Mouse (Mus musculus): ENCODE measurements around the gene Tpcn1.
"Not testable (repeated sequence)": the region's sequence is repeated elsewhere in the genome, so short reads cannot be mapped to it uniquely, and the experiment has no call there.

The Tpcn1 gene

GRCm38 (mm10) chr5:120510982-120511642, 77.4 kb downstream of the Tpcn1 start, which contains the start of gene Slc8b1:
Gene Slc8b1 (plus strand): TSS chr5:120511168.
- DNase-seq (ENCODE audit: low spot score), result peak; percentile 95

DNA sequence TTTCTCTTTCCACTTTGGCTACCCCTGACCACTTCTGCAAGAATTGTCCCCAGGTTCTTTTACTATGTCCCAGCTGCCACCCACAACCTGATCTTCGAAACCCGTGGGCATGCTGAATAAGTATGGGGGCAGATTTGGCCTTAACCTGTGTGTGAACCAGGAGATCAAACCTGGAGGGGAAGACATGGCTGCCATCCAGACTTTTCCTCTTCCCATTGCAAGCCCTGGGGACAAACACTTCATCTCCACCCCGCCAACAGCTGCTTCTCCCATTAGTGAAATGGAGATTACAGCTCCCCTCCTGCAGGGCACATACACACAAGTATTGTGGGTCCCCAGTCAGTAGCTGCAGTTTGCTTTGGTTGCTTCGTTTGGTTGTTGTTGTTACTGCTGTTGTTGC, 81.2 kb downstream of the Tpcn1 start:
- DNase-seq (ENCODE audit: low spot score), result no peak

DNA sequence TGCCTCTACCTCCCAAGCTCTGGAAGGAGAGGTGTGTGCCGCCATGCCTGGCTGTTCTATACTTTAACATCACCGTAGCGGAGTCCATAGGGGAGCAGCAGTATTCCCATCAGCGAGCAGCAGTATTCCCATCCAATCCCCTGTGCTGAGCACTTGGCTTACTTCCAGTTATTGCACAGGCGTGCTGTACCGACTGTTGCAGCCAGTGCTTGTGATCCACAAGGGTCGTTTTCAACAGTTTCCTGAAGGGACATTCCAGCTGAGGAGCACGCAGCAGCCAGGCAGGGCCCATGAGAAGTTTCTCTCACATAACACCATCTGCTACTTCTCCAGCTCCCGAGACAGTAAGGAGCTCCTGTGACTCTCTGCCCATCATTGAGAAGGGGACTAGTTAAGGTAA, 82.0 kb downstream of the Tpcn1 start:
- DNase-seq (ENCODE audit: low spot score), result no peak

DNA sequence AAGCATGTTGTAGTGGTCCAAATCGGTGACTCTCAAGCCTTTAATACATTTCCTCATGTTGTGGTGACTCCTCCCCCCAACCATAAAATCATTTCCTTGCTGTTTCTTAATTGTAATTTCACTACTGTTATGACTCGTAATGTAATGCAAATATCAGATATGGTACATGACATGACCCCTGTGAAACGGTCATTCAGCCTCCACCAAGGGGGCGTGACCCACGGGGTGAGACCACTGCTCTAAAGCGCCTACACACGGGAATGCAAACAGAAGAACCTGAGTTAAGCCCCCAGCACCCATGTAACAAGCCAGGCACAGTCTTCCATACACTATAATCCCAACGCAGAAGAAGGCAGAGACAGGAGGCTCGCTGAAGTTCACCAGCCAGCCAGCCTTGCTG, 82.7 kb downstream of the Tpcn1 start:
- DNase-seq (ENCODE audit: low spot score), result no peak

DNA sequence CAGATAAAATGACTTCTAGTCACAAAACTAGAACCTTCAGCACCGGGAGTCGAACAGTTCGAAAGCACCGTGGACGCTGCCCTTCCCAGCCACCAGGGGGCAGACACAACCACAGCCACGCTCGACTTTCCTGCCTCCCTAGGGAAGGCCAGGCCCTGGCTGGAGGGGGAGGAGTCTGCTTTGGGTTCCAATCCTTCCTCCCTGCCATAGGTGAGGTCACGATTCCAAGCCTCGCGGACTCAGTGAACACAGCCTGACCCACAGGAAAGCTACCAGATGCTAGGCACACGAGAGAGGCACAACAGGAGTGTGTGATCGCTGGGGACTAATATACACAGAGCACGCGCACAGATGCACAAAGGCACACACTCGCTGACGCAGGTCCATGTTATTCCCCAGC, 83.1 kb downstream of the Tpcn1 start:
- peak; percentile 63 for DNase-seq (ENCODE audit: low spot score)

DNA sequence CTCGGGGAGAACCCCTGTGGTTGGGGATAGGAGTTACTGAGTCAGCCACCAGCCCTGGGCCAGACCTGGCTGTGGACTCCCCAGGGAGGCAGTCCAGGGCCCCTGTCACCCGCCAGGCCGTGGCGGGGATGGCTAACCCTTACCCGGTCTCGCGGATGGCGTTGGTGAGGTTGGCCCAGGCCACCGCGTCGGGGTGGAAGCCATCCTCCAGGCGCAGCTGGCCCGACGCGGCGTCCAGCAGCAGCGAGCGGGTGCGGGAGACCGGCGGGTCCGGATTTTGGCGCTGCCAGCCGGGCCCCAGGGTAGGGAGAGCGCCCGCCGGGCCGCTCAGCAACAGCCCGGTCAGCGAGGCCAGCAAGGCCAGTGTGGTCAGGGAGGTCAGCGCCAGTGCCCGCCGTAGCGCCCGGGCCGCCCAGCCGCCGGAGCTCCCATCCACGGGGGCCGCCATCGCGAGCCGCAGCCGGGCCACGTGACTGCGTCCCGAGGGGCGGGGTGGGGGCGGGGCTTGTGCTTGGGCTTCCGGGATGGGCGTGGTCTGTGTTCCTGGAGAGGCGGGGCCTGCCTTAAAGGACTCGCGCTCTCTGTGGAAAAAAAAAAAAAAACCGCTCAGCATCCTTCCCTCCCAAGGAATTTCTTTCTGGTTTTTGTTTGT, 85.2 kb downstream of the Tpcn1 start, which contains the start of gene Plbd2:
Gene Plbd2 (minus strand): TSS at position 482 of the 652 bp plus-strand sequence.
- DNase-seq (ENCODE audit: low spot score), result peak; percentile 90

DNA sequence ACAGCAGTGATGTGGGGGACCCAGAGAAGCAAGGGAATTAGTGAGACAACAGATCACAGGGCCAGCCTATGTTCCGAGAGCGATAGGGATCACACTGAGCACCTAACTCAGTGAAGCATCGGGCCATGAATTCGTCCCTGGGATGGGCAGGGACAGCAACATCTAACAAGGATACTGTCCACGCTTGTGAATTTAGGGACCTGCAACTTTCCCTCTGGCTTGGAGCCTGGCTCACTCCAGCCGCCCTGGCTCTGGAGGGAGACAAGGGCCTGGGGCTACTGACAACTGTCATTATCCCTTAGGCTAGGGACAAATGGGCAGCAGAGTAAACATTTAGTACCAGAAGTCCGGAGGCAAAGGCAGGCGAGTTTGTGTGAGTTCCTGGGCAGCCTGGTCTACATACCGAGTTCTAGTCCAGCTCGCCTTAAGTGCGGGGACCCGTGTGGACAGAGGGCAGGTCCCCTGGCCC, 85.8 kb downstream of the Tpcn1 start:
- no peak for DNase-seq (ENCODE audit: low spot score)

GRCm38 (mm10) chr5:120502147-120502621, 86.3 kb downstream of the Tpcn1 start:
- no peak for DNase-seq (ENCODE audit: low spot score)

GRCm38 (mm10) chr5:120500609-120501008, 87.9 kb downstream of the Tpcn1 start:
- DNase-seq (ENCODE audit: low spot score), result not testable (repeated sequence)

DNA sequence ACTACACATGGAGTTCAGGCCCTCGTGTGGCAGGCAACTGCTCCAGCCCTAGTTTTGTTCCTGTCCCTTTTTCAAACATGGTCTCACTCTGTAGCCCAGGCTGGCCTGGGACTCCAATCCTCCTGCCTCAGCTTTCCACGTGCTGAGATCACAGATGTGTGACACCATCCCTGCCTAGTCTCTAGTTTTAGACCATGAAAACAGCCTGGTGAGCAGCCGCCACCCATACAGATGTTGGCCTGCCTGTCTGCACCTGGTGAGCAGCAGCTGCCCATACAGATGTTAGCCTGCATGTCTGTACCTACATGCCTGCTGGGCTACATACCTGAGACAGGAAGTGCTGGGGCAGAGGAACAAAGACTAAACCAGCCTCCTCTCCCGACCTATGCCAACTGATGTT, 89.3 kb downstream of the Tpcn1 start:
- DNase-seq (ENCODE audit: low spot score), result no peak

GRCm38 (mm10) chr5:120497071-120497470, 91.4 kb downstream of the Tpcn1 start:
- DNase-seq (ENCODE audit: low spot score), result no peak

GRCm38 (mm10) chr5:120495703-120496226, 92.7 kb downstream of the Tpcn1 start:
- no peak for DNase-seq (ENCODE audit: low spot score)

DNA sequence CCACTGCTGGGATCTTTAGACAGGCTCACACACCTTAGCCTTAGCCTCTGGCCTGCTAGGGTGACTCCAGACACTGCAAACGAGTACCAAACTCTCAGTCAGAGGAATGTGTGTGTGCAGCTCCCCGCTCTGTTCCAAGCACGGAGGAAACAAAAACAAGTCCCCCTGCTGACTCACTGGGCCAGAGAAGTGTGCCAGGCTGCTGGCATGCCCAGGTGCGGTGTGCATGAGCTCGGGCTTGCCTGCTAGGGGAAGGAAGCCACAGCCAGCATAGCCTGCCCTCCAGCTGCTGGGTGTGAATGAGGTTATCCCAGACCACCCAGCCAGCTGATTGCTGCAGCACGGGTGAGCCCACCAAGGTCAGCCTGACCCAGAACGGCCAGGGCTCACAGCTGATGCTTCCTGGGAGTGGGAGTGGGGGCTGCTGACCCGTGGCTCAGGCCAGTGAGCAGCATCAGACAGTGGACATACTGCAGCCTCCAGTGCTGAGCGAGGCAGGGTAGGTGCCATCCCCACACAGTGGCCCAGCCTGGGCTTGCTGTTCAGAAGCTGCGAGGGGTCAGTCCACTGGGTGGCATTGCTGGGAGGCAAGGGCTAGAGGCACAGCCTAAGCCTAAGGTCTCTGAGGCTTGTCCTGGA, 93.3 kb downstream of the Tpcn1 start:
- DNase-seq (ENCODE audit: low spot score), result no peak

GRCm38 (mm10) chr5:120493873-120494395, 94.5 kb downstream of the Tpcn1 start:
- DNase-seq (ENCODE audit: low spot score), result no peak

DNA sequence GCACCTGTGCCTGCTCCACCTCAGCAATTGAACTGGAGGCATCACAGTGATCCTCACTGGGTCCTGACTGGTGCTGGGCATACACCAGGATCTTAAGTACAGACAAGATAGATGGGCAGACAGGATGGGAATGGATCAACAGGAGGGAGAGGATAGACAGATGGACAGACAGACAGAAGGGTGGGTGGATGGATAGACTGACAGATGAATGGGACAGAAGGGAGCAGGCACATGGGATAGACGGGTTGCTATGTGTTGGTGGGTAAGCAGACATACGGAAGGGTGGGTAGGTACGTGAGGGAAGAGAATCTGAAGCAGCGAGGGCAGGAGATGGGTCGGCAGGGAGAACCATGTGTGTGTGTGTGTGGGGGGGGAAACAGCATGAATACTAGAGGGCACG, 95.0 kb downstream of the Tpcn1 start:
- DNase-seq (ENCODE audit: low spot score), result no peak

DNA sequence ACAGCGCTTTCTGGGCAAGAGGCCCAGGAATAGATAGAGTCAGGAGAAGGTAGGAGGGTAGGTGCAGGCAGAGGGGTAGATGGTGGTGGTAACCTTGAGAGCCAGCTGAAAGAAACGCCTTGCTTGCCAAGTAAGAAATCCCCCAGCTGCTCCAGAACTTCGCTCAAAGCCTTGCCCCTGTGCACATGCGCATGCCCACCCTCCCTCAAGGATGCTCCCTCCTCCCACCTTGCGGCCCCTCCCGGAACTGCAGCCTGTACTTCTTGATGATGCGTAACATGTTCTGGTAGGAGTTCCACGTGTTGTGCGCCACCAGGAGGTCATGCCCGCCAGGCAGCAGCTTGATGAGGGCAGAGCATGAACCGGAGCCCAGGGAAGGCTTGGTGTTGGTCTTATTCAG, 96.0 kb downstream of the Tpcn1 start:
- no peak for DNase-seq (ENCODE audit: low spot score)

GRCm38 (mm10) chr5:120490679-120491192, 97.7 kb downstream of the Tpcn1 start:
- DNase-seq (ENCODE audit: low spot score), result no peak

DNA sequence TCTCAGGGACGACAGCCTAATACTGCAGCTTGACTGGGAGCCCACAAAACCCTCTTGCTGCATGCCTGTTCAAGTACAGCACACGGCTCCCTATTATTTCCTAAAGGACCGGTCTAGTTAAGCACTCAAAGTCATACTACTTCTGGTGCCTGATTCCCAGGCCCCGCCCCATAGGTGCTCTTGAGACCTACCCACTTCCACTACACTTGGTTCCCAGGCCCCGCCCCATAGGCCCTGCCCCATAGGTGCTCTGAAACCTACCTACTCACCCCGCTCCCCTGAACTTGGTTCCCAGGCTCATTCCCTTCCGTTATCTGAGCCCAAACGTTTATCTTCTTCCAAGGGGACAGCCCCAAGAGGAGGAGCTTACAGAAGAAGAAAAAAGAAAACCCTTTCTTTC, 100.6 kb downstream of the Tpcn1 start:
- DNase-seq (ENCODE audit: low spot score), result no peak

Data from yolk sac, embryonic 10.5 days (tissue).